Mouse (Mus musculus) layer of hippocampus, adult 18-20 months (tissue): ENCODE measurements around the gene Tmem50b. TPM values are rescaled to one million over a fixed set of nuclear protein-coding genes. Genes with fewer than 3 reads are reported as not detected.

ENCODE experiments used
- DNase-seq, 2 experiments: peaks; one replicate each; pipeline ENCODE4 v3.0.0; 2022; ENCODE audit warnings: low spot score in 2 of 2
- total RNA-seq, 2 experiments: library from RNA; stranded (reverse); gene quantifications; 2 replicates each; pipeline ENCODE4 v1.2.3; 2021

Tmem50b gene
- total RNA-seq, 2 experiments from 2014 or later: 104 to 112 TPM

GRCm38 (mm10) chr16:91565292-91565951, 32.2 kb downstream of the Tmem50b start:
- DNase-seq: no peak

- no peak for DNase-seq
Observed at GRCm38 (mm10) chr16:91564580-91565291, 32.9 kb downstream of the Tmem50b start.

GRCm38 (mm10) chr16:91561541-91562457, 35.8 kb downstream of the Tmem50b start:
- no peak for DNase-seq

- DNase-seq: no peak
Observed at GRCm38 (mm10) chr16:91561099-91561498, 36.5 kb downstream of the Tmem50b start.

- DNase-seq: peak in 1 of 2 experiments; percentile 36
Observed at GRCm38 (mm10) chr16:91557693-91558092, 39.9 kb downstream of the Tmem50b start.

GRCm38 (mm10) chr16:91557214-91557613, 40.4 kb downstream of the Tmem50b start:
- DNase-seq: no peak

- DNase-seq: no peak
Observed at GRCm38 (mm10) chr16:91556659-91557058, 40.9 kb downstream of the Tmem50b start.

- no peak for DNase-seq
Observed at GRCm38 (mm10) chr16:91555017-91555605, 42.5 kb downstream of the Tmem50b start.

- peak in 1 of 2 experiments; percentile 58 for DNase-seq
Observed at GRCm38 (mm10) chr16:91553625-91554024, 44.0 kb downstream of the Tmem50b start.

- no peak for DNase-seq
Observed at GRCm38 (mm10) chr16:91552072-91552471, 45.5 kb downstream of the Tmem50b start.

- no peak for DNase-seq
Observed at GRCm38 (mm10) chr16:91551081-91551524, 46.5 kb downstream of the Tmem50b start.

- no peak for DNase-seq
Observed at GRCm38 (mm10) chr16:91549616-91550015, 48.0 kb downstream of the Tmem50b start.

GRCm38 (mm10) chr16:91548996-91549395, 48.6 kb downstream of the Tmem50b start:
- no peak for DNase-seq

- no peak for DNase-seq
Observed at GRCm38 (mm10) chr16:91548586-91548985, 49.0 kb downstream of the Tmem50b start.

GRCm38 (mm10) chr16:91547974-91548373, 49.6 kb downstream of the Tmem50b start:
- no peak for DNase-seq

GRCm38 (mm10) chr16:91546836-91547741, 50.5 kb downstream of the Tmem50b start, which contains the start of gene Ifngr2:
TSS of gene Ifngr2 (plus strand) at chr16:91547072.
- peak in 1 of 2 experiments; percentile 48 for DNase-seq

GRCm38 (mm10) chr16:91546391-91546835, 51.2 kb downstream of the Tmem50b start:
- DNase-seq: no peak

GRCm38 (mm10) chr16:91545597-91546281, 51.9 kb downstream of the Tmem50b start:
- no peak for DNase-seq

GRCm38 (mm10) chr16:91543619-91544018, 54.0 kb downstream of the Tmem50b start:
- DNase-seq: no peak
